9 mouse cellular contexts compared by ENCODE assay signal in the genomic region with DNA sequence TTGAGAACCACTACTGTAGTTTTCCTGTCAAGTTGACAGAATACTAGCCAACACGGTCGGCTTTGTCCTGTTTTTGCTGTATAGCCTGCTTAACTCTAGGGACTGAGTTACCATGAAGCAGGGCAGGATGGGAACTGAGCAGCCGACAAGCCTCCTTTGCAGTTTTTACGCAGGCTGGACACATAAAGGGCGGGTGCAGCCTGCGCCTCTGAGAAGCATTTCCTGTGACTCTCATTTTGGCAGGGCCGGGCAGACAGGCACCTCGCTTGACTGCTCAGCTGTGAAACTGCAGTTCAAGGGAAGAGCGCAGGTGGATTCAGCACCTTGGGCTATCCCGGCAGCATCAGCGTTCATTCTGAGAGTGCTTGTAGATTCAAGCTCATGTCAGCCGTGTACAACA. TPM values are rescaled to one million over a fixed set of nuclear protein-coding genes. Genes with fewer than 3 reads are reported as not detected.
DNase-seq lines count a peak whose midpoint lies in the region; ATAC-seq and TF ChIP-seq lines count a peak whose summit lies in the region.
"Had no signal": no experiment of that assay in that cellular context is flagged by ENCODE, and none has a peak within 500 bp of the region (broad histone marks: within the 10 kb centered on the region; RNA-seq: fewer than 3 reads in every experiment).

No protein-coding gene starts in this region.

- H3K27ac ChIP-seq in heart, adult 2 months, result peak overlapping the region; percentile 84
- no peak overlapping the region for H3K27ac ChIP-seq in forebrain, embryonic 10.5 days
- no peak overlapping the region for H3K27ac ChIP-seq in liver, embryonic 12.5 days
- H3K27ac ChIP-seq: limb, embryonic 12.5 days had no signal

- peak; percentile 77; the same call in 1 of the 2 replicates for TF ChIP-seq EP300 in heart, adult 2 months (IDR thresholded peaks at IDR 0.05; ENCODE audit: insufficient read depth, low read depth, low read length)

- 34% methylated on average over 12 of the region's 12 CpGs for WGBS in heart, adult 2 months
- WGBS in forebrain, embryonic 10.5 days, result 70% methylated on average over 12 of the region's 12 CpGs
- WGBS in liver, embryonic 12.5 days (ENCODE audit: insufficient replicate concordance), result 56% methylated on average over 12 of the region's 12 CpGs

- H3K27me3 ChIP-seq in heart, adult 2 months (ENCODE audit: control insufficient read depth, insufficient read depth, low read length), result no peaks in the 10 kb centered on the region
- H3K27me3 ChIP-seq in forebrain, embryonic 10.5 days (ENCODE audit: poor library complexity, severe bottlenecking), result no peaks in the 10 kb centered on the region
- H3K27me3 ChIP-seq in liver, embryonic 12.5 days (replicated peaks), result no peaks in the 10 kb centered on the region
- H3K27me3 ChIP-seq: limb, embryonic 12.5 days had no signal

- peaks cover 20% of the 10 kb centered on the region for H3K4me1 ChIP-seq in heart, adult 2 months (ENCODE audit: control insufficient read depth, insufficient read depth, low read length)
- peaks cover 6% of the 10 kb centered on the region for H3K4me1 ChIP-seq in forebrain, embryonic 10.5 days
- H3K4me1 ChIP-seq in liver, embryonic 12.5 days, result no peaks in the 10 kb centered on the region

- DNase-seq in urinary bladder, postnatal 14 days (ENCODE audit: low spot score), result peak; percentile 18
- DNase-seq in urinary bladder, postnatal 4 days (ENCODE audit: low spot score in 2 of 2), result no peak
- peak; percentile 73 to 81 for DNase-seq in heart, adult 2 months
- DNase-seq in kidney, postnatal 4 days, result peak; percentile 78 to 86
- DNase-seq in thymus, adult 18-20 months, result peak; percentile 56 to 72
- DNase-seq in forebrain, embryonic 10.5 days (ENCODE audit: extremely low spot score, low spot score), result no peak

- no peak for ATAC-seq in liver, embryonic 12.5 days
- ATAC-seq in megakaryocyte progenitor cell, adult 5-6 weeks (replicated peaks; ENCODE audit: poor library complexity), result no peak

- H3K36me3 ChIP-seq in heart, adult 2 months (ENCODE audit: control insufficient read depth, insufficient read depth, low read length), result peaks cover 6% of the 10 kb centered on the region
- no peaks in the 10 kb centered on the region for H3K36me3 ChIP-seq in forebrain, embryonic 10.5 days (replicated peaks)
- no peaks in the 10 kb centered on the region for H3K36me3 ChIP-seq in liver, embryonic 12.5 days

- no peak for TF ChIP-seq CTCF in heart, adult 2 months (IDR thresholded peaks at IDR 0.05)

- peak; percentile 68 for TF ChIP-seq POLR2A in heart, adult 2 months (IDR thresholded peaks at IDR 0.05; ENCODE audit: insufficient read depth, low read depth, low read length)

- intact Hi-C loops in heart, adult 2 months (cut with DNase I), result no loop called here

- H3K9ac ChIP-seq in heart, adult 2 months (ENCODE audit: low read depth, low read length), result 0 out of 2 replicates have a peak overlapping the region, but pooled peaks have one; percentile 31
- H3K9ac ChIP-seq in liver, embryonic 12.5 days, result no peak overlapping the region
- H3K9ac ChIP-seq: limb, embryonic 12.5 days had no signal

- no peaks in the 10 kb centered on the region for H3K9me3 ChIP-seq in forebrain, embryonic 10.5 days
- no peaks in the 10 kb centered on the region for H3K9me3 ChIP-seq in liver, embryonic 12.5 days (replicated peaks)
- H3K9me3 ChIP-seq: limb, embryonic 12.5 days had no signal

- H3K4me3 ChIP-seq in heart, adult 2 months, result no peak overlapping the region
- no peak overlapping the region for H3K4me3 ChIP-seq in forebrain, embryonic 10.5 days
- no peak overlapping the region for H3K4me3 ChIP-seq in liver, embryonic 12.5 days
- H3K4me3 ChIP-seq: limb, embryonic 12.5 days had no signal

- H3K79me2 ChIP-seq in heart, adult 2 months (replicated peaks; ENCODE audit: control insufficient read depth, insufficient read depth, low read length), result no peaks in the 10 kb centered on the region

- H3K4me2 ChIP-seq in liver, embryonic 12.5 days, result no peak overlapping the region
- H3K4me2 ChIP-seq: limb, embryonic 12.5 days had no signal

RNA-seq across cellular contexts. Expression of a gene that starts 35.9 kb away (rescaled TPM):
- total RNA-seq in heart, adult 2 months (2021), result 100 to 1,000 TPM in 1 of 2 experiments, 10 to 100 TPM in 1; 86.4 to 106 TPM
- 72.4 and 95.9 TPM in 2 replicates for polyA plus RNA-seq in heart, adult 2 months (2012; rRNA removed)
- 15.4 and 18.3 TPM in 2 replicates for polyA plus RNA-seq in forebrain, embryonic 10.5 days (2016; fragmentation: Nextera tagmentation; extraction: Ambion mirVana)
- 1.7 and 2.5 TPM in 2 replicates for polyA plus RNA-seq in liver, embryonic 12.5 days (2016; fragmentation: Nextera tagmentation; extraction: Ambion mirVana)
- 0.02 TPM in 1 of 2 replicates, not detected in the other for total RNA-seq in megakaryocyte progenitor cell, adult 5-6 weeks (2015)
- not detected in 2 replicates for total RNA-seq in megakaryocyte progenitor cell, adult 5-6 weeks (2017)

Comparison
In these comparisons a context has a peak if more than half of its experiments do, and no peak if none do; other contexts are left out.
1. DNase-seq: peak in urinary bladder, postnatal 14 days (single experiment), heart, adult 2 months (2 of 2), kidney, postnatal 4 days (2 of 2) and thymus, adult 18-20 months (2 of 2); none in urinary bladder, postnatal 4 days (0 of 2) and forebrain, embryonic 10.5 days (single experiment).